Mouse (Mus musculus) heart, adult 2 months (tissue): ENCODE results near the gene 1700018B08Rik.

Source experiments
- CTCF ChIP-seq: fragments of 200-600 bp; IDR thresholded peaks from 2 replicates; pipeline ENCODE4 v1.8.1; 2022; ENCODE audit warnings: antibody characterized with exemption, mild to moderate bottlenecking, moderate library complexity
- EP300 ChIP-seq: fragments of 200-500 bp; IDR thresholded peaks from 2 replicates; pipeline ENCODE4 v1.6.1; 2011; ENCODE audit warnings: low read depth, low read length, control low read depth; ENCODE audit not compliant: insufficient read depth
- POLR2A ChIP-seq: fragments of 200-500 bp; IDR thresholded peaks from 2 replicates; pipeline ENCODE4 v1.6.1; 2011; ENCODE audit warnings: mild to moderate bottlenecking, low read depth, low read length, control low read depth; ENCODE audit not compliant: insufficient read depth

GRCm38 (mm10) chr8:121570801-121571200 is 26.7 kb upstream of the 1700018B08Rik start:
- TF ChIP-seq CTCF (no peak), EP300 (no peak), POLR2A (no peak)
